Mouse (Mus musculus) spleen, postnatal 10 days (tissue): ENCODE measurements around the gene Cntn4.
"Not testable (repeated sequence)": the region's sequence is repeated elsewhere in the genome, so short reads cannot be mapped to it uniquely, and the experiment has no call there.

Experiments used
- DNase-seq, 2 experiments: peaks; one replicate each; pipeline ENCODE4 v3.0.0; 2021 to 2022; ENCODE audit warnings: low spot score in 2 of 2

Gene Cntn4

DNA sequence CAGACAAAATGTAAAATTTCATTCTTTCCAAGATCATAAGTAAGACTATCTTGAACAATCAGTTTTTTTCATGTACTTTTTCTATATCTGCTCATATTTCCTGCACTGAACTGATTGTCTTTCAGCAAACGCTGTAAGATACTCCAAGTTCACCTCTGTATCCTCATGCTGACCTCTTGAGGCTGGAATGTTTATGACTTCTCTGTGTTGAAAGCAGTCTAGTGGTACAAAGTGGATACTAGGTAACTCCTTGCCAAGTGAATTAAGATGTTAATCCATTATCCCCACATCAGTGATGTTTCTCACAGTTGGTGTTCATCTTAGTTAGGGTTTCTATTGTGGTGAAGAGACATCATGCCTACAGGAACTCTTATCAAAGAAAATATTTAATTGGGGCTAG, 651.5 kb downstream of the Cntn4 start:
- DNase-seq: no peak

DNA sequence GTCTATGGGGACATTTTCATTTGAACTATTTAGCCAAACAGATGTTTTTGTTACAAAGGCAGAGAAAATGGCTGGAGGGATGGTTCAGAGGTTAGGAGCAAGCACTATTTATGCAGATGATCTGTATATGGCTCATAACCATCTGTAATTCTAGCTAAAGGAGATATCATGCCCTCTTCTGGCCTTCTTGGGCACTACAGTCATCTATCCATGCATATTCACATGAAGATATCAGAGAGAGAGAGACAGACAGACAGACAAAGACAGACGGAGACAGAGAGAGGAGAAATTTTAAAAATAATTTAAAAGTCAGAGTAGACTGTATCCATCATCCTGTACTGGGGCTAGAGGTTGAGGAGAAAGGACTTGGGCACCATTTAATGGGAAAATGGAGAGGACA, 652.2 kb downstream of the Cntn4 start:
- DNase-seq: no peak

DNA sequence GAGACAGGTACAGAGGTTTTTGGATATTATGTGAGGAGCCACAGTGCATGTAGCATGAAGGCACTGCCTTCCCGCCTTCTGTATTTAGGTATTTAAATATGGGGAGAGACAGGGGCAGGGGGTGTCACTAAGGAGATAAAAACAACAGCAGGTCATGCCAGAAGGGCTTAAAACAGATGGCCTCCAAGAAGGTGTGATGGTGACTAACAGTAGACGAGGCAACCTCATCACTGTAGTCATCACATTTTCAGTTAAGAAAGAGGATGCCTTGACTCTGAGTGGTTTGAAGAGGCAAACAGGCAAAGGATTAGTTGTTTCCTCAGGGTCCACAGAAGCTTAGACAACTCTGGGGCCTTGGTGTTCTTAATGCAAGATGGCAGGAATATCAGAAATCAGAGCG, 655.0 kb downstream of the Cntn4 start:
- no peak for DNase-seq

DNA sequence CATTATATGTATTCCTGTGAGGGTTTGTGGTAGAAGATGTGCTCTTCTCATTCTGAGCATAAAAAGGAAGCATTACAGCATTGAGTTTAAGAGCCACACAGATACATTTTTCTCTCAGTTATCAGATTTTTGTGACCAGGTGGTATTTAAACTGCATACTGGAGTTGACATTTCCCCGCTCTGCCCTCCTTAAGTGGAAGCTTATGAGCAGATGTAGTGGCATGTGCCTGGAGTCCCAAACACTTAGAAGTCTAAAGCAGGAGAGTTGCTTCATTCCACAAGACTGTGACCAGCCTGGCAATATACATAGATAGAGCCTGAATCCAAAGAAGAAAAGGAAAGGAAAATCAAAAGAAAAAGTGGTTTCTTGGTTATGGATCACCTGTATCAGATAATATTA, 655.5 kb downstream of the Cntn4 start:
- DNase-seq: no peak

- DNase-seq: no peak
Observed at GRCm38 (mm10) chr6:106335066-106335465, 657.6 kb downstream of the Cntn4 start.

DNA sequence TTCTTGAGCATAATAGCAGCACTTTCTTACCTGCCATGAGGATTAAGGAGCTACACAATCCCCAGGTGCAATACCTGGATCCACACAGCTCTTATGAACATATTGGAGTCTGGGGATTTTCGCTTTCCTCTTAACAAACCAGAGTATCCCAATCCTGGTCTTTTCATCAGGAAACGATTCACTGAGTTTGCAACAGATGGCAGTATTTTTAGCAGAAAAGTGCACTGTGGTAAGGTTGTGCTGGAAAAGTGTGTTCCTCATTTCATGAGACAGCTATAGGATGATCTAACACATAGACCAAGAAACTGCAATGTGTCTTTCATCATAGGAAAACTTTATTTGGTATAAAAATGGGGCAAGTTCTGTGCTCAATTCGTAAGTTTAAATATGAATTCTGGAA, 659.3 kb downstream of the Cntn4 start:
- DNase-seq: no peak

- no peak for DNase-seq
Observed at GRCm38 (mm10) chr6:106337829-106338228, 660.4 kb downstream of the Cntn4 start.

DNA sequence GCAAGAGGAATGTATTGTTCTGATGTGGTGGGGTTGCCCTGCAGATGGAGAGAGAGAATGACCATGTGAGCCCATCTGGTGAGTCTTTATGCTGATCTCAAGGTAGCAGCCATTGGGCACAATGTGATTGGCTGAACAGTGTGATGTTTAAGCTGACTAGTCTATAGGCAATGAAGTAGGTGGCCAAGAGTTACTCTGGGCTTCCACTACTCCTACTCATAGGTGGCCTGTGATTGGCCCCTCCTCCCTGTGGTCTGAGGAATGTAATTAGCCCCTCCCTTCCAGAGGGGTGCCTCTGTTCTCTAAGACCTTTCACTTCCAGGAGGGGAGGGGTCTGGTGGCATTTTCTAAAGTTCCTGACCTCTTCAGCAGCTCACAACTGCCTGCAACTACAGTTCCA, 663.7 kb downstream of the Cntn4 start:
- DNase-seq: no peak

GRCm38 (mm10) chr6:106350072-106350471, 672.6 kb downstream of the Cntn4 start:
- DNase-seq: no peak

GRCm38 (mm10) chr6:106351389-106351788, 673.9 kb downstream of the Cntn4 start:
- no peak for DNase-seq

DNA sequence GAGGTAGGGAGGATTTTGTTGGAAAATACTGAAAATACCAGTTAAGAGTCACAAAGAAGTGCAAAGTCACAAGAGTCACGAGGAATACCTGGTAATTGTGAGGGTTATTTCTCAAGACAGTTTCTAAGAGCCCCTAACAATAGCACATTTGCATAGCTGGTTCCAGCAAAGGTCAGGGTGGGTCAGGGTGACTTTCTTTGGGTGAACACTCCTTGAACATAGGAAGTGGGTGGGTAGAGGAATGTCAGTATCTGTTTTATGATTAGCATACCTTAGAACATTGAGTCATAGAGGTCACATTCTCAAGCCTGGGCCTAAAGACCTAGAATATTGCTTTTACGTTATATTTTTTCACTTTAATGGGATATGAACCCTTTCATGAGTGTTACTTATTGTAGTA, 681.3 kb downstream of the Cntn4 start:
- not testable (repeated sequence) for DNase-seq

DNA sequence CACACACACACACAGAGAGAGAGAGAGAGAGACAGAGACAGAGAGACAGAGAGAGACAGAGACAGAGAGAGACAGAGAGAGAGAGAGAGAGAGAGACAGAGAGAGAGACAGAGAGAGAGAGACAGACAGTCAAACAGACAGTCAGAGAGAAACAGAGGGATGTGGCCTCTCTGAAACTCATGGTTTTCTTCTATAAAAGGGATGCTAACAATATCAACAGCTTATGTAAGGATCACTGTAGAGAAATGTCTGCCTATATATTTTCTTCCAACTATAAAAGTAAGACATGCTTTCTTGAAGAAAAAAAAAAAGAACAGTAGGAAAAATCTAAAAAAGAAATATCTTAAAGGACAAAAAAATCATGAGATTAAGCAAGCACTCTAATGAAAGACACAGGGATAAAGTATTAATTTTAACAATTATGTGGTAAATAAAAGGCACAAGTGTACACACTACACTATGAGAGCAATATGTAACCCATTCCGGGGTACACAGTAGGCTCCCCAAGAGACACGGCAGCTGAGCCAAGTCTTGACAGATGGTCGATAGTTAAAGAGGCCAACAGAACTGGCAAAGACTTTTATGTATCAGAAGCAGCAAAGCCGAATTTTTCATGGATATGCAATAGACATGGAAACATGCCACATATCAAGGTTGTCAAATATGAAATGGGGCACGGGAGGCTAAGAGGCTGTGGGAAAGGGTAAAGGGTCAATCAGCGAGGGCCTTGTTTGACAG, 704.0 kb downstream of the Cntn4 start:
- no peak for DNase-seq

DNA sequence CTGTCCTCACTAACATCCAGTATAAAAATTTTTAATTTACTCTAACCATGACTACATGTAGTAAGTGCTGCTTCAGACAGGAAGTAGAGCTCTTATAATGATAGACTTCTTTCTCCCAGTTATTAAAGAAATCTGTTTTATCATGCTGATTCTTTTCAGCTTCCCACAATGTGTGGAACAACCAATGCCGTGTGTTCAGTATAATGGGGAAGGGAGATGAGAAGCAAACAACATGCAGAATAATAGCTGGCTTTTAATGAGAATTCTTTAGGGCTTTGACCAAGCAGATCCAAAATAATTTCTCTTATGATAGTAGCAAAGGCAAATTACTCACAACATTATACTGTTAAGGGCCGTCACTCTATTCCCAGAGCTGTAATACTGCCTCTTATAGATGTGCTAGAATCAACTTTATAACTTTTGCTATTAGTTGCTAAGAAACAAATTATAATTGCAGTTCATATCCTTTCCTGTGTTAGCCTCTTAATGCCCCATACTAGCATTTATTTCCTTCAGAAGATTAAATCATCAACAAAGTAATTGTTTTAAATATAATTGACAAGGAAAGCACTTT, 710.5 kb downstream of the Cntn4 start:
- no peak for DNase-seq

GRCm38 (mm10) chr6:106408014-106408413, 730.6 kb downstream of the Cntn4 start:
- DNase-seq: no peak

DNA sequence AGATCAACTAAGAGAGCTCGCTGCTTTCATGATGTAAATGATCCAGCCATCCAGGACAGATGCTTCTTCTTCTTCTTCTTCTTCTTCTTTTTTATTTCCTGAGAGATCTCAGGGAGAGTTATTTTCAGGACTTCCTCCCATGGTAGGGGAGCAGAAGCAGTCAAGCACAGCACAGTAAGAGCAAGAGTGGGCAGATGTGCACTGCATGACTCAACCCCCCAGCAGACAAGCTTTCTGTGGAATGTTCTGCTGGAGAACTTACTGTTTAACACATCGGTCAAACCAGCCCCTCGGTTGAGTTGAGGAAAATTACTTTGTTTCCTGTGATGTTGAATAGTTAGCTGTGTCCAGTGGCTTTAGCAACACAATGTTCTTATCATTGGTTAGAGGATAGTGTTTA, 731.2 kb downstream of the Cntn4 start:
- DNase-seq: no peak

DNA sequence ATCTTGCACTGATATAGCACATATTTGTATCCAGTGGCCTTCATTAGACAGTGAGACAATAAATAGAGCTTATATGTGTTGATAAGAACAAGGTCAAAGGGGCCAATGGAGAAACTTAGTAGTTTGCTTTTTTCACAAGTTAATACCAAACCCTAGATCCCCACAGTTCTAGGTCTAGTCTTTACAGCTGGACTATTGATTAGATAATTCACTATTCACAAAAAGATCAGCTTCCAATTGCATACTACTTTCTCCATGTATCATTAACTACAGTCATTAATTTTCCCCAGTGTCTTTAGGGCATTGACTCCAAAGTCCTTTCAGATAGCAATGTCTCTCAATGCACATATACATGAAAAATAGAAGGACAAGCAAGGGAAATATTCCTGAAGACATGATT, 745.5 kb downstream of the Cntn4 start:
- DNase-seq: no peak

DNA sequence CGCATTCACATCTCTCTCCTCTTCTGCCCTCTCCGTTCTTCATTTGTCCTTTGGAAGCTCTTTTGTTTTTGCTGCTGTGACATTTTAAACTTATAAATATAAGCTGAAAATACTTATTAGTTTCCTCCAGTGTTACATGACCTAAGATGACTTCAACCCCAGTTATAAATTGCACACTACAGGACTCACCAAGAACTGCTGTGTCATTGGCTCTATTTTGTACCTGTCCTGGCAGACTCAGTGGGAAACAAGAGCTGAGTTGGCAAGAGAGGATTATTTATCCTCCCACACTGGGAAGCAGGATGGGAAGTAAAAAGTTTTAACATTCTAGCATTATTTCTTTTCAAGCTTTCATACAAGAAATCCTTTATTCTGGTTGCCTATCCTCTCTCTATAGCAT, 746.0 kb downstream of the Cntn4 start:
- DNase-seq: no peak

DNA sequence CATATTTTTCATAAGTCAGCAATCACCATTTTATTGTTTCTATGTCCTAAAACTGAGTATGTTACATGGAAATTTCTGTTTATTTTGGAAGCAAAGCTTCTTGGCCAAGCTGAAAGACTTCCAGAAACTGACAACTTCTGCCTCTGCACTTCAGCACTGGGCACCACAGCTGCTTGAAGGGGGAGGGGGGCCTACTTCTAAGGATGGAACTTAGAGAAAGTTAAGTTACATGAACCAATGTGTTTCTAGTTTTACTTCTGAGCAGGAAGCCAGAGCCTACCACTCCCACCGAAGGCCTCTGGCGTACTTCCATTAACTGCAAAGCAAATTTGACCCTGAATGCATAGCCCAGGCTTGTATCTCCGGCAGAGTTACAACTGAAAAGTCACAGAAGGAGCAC, 749.2 kb downstream of the Cntn4 start:
- DNase-seq: no peak

- DNase-seq: no peak
Observed at GRCm38 (mm10) chr6:106431466-106431865, 754.0 kb downstream of the Cntn4 start.

GRCm38 (mm10) chr6:106440786-106441185, 763.3 kb downstream of the Cntn4 start:
- no peak for DNase-seq

GRCm38 (mm10) chr6:106441246-106441645, 763.8 kb downstream of the Cntn4 start:
- no peak for DNase-seq

DNA sequence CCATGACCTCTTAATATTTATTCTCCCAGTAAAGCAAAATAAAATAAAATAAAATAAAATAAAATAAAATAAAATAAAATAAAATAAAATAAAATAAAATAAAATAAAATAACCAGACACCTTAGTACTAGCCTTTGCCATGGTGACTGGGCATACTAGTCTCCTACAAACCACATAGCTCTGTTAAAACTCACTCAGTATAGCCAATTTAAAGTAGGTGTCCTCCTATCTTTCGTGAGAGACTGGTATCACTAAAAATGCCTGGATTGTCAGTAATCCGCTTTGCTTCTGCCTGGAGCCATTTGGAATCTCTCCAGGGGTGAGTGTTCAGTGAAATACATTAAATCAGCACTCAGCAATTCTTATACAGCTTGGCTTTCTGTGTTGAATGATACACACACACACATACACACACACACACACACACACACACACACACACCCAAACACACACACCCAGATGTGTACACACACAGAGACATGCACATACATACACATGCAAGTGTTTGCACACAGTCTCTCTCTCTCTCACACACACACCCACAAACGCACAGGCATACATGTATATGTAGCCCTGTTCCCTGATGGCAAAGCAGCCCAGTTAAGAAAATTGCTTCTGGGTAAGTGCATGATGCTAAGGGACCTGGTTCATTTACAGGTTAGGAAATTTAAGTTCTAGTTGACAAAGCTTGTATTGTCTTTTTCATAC, 776.8 kb downstream of the Cntn4 start:
- no peak for DNase-seq

DNA sequence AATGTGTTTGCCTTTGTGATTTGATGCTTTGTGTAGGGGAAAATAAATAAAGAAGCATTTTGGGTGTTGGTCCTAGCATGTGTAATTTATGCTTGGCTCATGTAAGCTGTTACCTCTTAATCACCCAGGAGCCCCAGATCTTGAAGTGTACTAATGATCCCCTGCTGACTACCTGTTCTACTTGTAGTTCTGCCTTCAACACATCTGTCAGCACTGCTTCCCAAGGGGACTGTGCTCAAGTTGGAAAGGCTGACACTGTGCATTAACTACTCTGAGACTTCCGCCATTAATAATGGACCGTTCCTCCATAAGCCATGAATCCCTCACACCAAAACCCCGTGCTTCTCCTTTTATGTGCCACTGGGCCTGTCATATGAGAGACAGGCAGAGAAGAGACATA, 778.2 kb downstream of the Cntn4 start:
- DNase-seq: no peak
